Mouse (Mus musculus) lung, postnatal 14 days (tissue): ENCODE measurements around the gene Gm9639.
"Not testable (repeated sequence)": the region's sequence is repeated elsewhere in the genome, so short reads cannot be mapped to it uniquely, and the experiment has no call there.

Source experiments
- DNase-seq: peaks from one replicate; pipeline ENCODE4 v3.0.0; 2021

The Gm9639 gene

DNA sequence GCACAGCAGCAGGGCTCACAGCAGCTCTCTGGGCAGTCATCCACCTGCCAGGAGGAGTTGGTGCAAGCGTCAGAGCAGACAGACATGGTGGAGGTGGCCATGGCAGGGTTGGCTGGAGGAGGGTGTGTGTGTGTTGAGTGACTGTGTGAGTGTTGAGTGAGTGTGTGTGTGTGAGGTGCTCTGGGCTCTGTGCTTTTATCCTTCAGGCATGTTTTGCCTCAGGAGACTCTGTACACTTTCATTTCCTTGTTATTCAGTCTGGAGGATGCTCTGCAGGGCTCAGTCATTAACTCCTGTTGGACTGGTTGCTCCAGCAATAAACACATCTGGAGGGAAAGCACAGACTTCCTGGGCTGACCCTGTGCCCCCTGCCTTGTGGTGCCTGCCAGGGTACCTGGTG lies 43.6 kb downstream of the Gm9639 start, which contains the start of gene Gm9736:
Gene Gm9736, minus strand, starts transcription at position 101 of the 400 bp plus-strand sequence.
- not testable (repeated sequence) for DNase-seq

DNA sequence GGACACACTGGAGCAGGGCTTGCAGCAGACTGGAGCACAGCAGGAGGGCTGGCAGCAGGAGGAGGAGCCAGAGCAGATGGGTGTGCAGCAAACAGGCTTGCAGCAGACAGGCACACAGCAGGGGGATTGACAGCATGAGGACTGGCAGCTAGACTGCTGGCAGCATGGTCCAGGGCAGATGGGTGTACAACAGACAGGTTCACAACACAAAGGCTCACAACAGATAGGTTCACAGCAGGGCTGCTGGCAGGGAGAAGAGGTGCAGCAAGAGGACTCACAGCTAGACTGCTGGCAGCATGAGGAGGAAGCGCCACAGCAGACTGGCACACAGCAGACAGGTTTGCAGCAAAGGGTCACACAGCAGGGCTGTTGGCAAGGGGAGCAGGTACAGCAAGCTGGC lies 44.2 kb downstream of the Gm9639 start:
- not testable (repeated sequence) for DNase-seq
